Mouse (Mus musculus): ENCODE results near the gene Olfr922. TPM values are rescaled to one million over a fixed set of nuclear protein-coding genes. Genes with fewer than 3 reads are reported as not detected.

The Olfr922 gene
- total RNA-seq (2023), result not detected

GRCm38 (mm10) chr9:38814314-38814713 is at the start of gene Olfr922:
TSS of gene Olfr922 (plus strand) at chr9:38814614.

GRCm38 (mm10) chr9:38772768-38773167 is 41.6 kb upstream of the Olfr922 start, which contains the start of gene Olfr921:
TSS of gene Olfr921 (plus strand) at chr9:38773068.

GRCm38 (mm10) chr9:38826245-38826644 is 11.8 kb downstream of the Olfr922 start, which contains the start of gene Olfr923:
TSS of gene Olfr923 (plus strand) at chr9:38826545.

DNA sequence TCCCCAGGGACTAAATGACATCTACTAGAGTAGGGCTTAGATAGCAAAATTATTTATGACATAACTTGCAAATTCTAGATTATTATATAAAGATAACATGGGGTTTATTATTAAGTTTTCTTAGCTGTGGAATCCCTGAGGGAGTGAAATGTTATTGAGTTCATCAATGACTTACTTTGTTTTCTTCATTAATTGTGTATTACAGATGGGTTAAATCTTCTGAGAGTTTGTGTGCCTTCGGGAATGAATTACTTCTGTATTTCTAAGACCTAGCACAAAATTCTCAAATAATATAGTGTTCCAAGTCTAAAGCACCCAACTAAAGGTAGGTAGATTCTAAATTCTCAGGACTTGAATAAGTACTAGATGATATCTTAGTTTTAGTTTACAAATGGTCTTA is 29.7 kb downstream of the Olfr922 start, which contains the start of gene Olfr924:
Gene Olfr924, plus strand, starts transcription at position 301 of the 400 bp plus-strand sequence.

GRCm38 (mm10) chr9:38854760-38855159 is 40.3 kb downstream of the Olfr922 start, which contains the start of gene Olfr26:
TSS of gene Olfr26 (plus strand) at chr9:38855060.

Other genes starting within 250 kb of the Olfr922 start
- gene Olfr912, start 234.4 kb upstream of the Olfr922 start, total RNA-seq (2023), result not detected
- gene Olfr913, start 221.9 kb upstream of the Olfr922 start, total RNA-seq (2023), result not detected
- not detected for gene Olfr914, start 209.5 kb upstream of the Olfr922 start, total RNA-seq (2023)
- not detected for gene Olfr916, start 154.7 kb upstream of the Olfr922 start, total RNA-seq (2023)
- gene Olfr917, start 148.8 kb upstream of the Olfr922 start, total RNA-seq (2023), result not detected
- not detected for gene Olfr918, start 140.0 kb upstream of the Olfr922 start, total RNA-seq (2023)
- gene Olfr919, start 110.9 kb upstream of the Olfr922 start, total RNA-seq (2023), result not detected
- gene Vwa5a, start 96.3 kb upstream of the Olfr922 start, total RNA-seq (2023), result 6.6 TPM
- not detected for gene Olfr920, start 62.3 kb upstream of the Olfr922 start, total RNA-seq (2023)
- gene Olfr921, start 41.5 kb upstream of the Olfr922 start, total RNA-seq (2023), result not detected
- not detected for gene Olfr923, start 11.9 kb downstream of the Olfr922 start, total RNA-seq (2023)
- gene Olfr924, start 29.8 kb downstream of the Olfr922 start, total RNA-seq (2023), result not detected
- not detected for gene Olfr26, start 40.4 kb downstream of the Olfr922 start, total RNA-seq (2023)
- not detected for gene Olfr926, start 62.5 kb downstream of the Olfr922 start, total RNA-seq (2023)
- not detected for gene Olfr930, start 115.2 kb downstream of the Olfr922 start, total RNA-seq (2023)
- not detected for gene Olfr933, start 157.7 kb downstream of the Olfr922 start, total RNA-seq (2023)
- gene Olfr934, start 173.7 kb downstream of the Olfr922 start, total RNA-seq (2023), result not detected
- not detected for gene Olfr935, start 185.1 kb downstream of the Olfr922 start, total RNA-seq (2023)
- gene Olfr146, start 208.8 kb downstream of the Olfr922 start, total RNA-seq (2023), result not detected

All from CD4-positive naive resting alpha-beta T cell, adult 57 days (primary cell).